Mouse (Mus musculus): ENCODE measurements around the gene Ctu2. TPM values are rescaled to one million over a fixed set of nuclear protein-coding genes. Genes with fewer than 3 reads are reported as not detected.

Gene Ctu2
- polyA plus RNA-seq, 1 experiment from 2014 or later, result 33.0 TPM

GRCm38 (mm10) chr8:122473911-122474421 is 2.0 kb upstream of the Ctu2 start:
- WGBS, result 83% methylated on average over 8 of the region's 8 CpGs
- no peak for ATAC-seq (ENCODE audit: insufficient number of reproducible peaks, insufficient read depth, low FRiP score, low read depth)
- H3K4me1 ChIP-seq (ENCODE audit: control insufficient read depth in 2 of 2, insufficient read depth in 2 of 2, low read length in 2 of 2), result peaks cover 2 to 21% of the 10 kb centered on the region in 2 experiments; a peak in 3 of 4 replicates
- no peaks in the 10 kb centered on the region for H3K9me3 ChIP-seq (ENCODE audit: control insufficient read depth, low read length)
- H3K9ac ChIP-seq (ENCODE audit: low read length), result no peak overlapping the region
- H3K36me3 ChIP-seq (ENCODE audit: control insufficient read depth, insufficient read depth, low read length), result peaks cover 61% of the 10 kb centered on the region
- no peak overlapping the region for H3K4me3 ChIP-seq (ENCODE audit: control insufficient read depth in 1 of 2, insufficient read depth in 1 of 2, low read depth in 1 of 2, low read length in 2 of 2)
- no peaks in the 10 kb centered on the region for H3K27me3 ChIP-seq (ENCODE audit: control insufficient read depth, insufficient read depth, low read length)
- H3K4me2 ChIP-seq (ENCODE audit: low read length), result peak overlapping the region; percentile 87
- H3K27ac ChIP-seq (replicated peaks in 1 of 2; ENCODE audit: control insufficient read depth in 1 of 2, insufficient read depth in 1 of 2, low read depth in 2 of 2, low read length in 2 of 2), result no peak overlapping the region

GRCm38 (mm10) chr8:122474951-122475560 is 887 bp upstream of the Ctu2 start:
- H3K9ac ChIP-seq (ENCODE audit: low read length), result peak overlapping the region; percentile 97
- 2% methylated on average over 16 of the region's 16 CpGs for WGBS
- no peaks in the 10 kb centered on the region for H3K9me3 ChIP-seq (ENCODE audit: control insufficient read depth, low read length)

DNA sequence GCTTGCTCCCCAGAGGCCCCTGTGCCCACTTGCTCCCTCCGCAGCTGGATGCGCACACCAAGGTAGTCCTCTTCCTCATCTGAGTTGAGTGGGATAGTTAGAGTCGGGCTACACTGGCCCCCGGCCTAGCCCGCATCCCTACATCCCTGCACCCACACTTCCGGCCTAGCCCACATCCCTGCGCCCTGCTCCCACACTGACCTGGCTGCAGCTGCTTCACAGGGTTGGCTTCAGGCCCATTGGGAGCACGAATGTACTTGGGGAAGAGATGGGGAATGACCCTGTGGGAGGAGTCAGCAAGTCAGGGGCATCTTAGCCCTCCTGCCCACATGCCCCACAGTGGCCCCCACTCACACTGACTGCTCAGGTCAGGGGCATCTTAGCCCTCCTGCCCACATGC is 6.5 kb downstream of the Ctu2 start:
- Histone ChIP-seq H3K36me3 (ENCODE audit: control insufficient read depth, insufficient read depth, low read length) (peaks cover 96% of the 10 kb centered on the region), H3K27me3 (ENCODE audit: control insufficient read depth, insufficient read depth, low read length) (no peaks in the 10 kb centered on the region), H3K4me1 (ENCODE audit: control insufficient read depth in 2 of 2, insufficient read depth in 2 of 2, low read length in 2 of 2) (no peaks in the 10 kb centered on the region), H3K4me3 (ENCODE audit: control insufficient read depth in 1 of 2, insufficient read depth in 1 of 2, low read depth in 1 of 2, low read length in 2 of 2) (no peak overlapping the region), H3K4me2 (ENCODE audit: low read length) (no peak overlapping the region), H3K27ac (replicated peaks in 1 of 2; ENCODE audit: control insufficient read depth in 1 of 2, insufficient read depth in 1 of 2, low read depth in 2 of 2, low read length in 2 of 2) (no peak overlapping the region), H3K9me3 (ENCODE audit: control insufficient read depth, low read length) (no peaks in the 10 kb centered on the region), H3K9ac (ENCODE audit: low read length) (no peak overlapping the region)
- ATAC-seq (ENCODE audit: insufficient number of reproducible peaks, insufficient read depth, low FRiP score, low read depth), result no peak
- 95% methylated on average over 8 of the region's 8 CpGs for WGBS

More at GRCm38 (mm10) chr8:122474951-122475560, 887 bp upstream of the Ctu2 start:
- H3K27me3 ChIP-seq (ENCODE audit: control insufficient read depth, insufficient read depth, low read length), result no peaks in the 10 kb centered on the region
- H3K36me3 ChIP-seq (ENCODE audit: control insufficient read depth, insufficient read depth, low read length), result peaks cover 62% of the 10 kb centered on the region
- peaks cover 2 to 21% of the 10 kb centered on the region in 2 experiments; a peak in 3 of 4 replicates for H3K4me1 ChIP-seq (ENCODE audit: control insufficient read depth in 2 of 2, insufficient read depth in 2 of 2, low read length in 2 of 2)
- peak overlapping the region; percentile 94 to 99 for H3K4me3 ChIP-seq (ENCODE audit: control insufficient read depth in 1 of 2, insufficient read depth in 1 of 2, low read depth in 1 of 2, low read length in 2 of 2)
- H3K4me2 ChIP-seq (ENCODE audit: low read length), result peak overlapping the region; percentile 87
- H3K27ac ChIP-seq (replicated peaks in 1 of 2; ENCODE audit: control insufficient read depth in 1 of 2, insufficient read depth in 1 of 2, low read depth in 2 of 2, low read length in 2 of 2), result peak overlapping the region; percentile 28 to 91
- ATAC-seq (ENCODE audit: insufficient number of reproducible peaks, insufficient read depth, low FRiP score, low read depth), result peak; percentile 37; the same call in 1 of the 2 replicates

DNA sequence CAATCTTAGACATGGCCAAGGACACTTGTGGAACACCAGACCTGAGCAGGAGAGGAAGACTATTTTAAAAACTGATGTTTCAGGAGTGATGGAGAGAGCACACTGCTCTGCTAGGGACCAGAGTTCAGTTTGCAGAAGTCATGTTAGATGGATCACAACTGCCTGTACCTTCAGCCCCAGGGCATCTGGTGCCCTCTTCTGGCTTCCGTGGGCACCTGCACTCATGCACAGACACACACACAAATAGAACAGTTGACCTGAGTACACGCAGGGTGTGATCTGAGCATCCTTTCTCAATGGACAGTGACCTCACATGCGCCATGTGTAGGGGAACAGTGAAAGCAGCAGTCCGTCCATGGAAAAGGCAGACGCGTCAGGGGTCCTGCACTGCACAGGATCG is 7.9 kb downstream of the Ctu2 start:
- no peak overlapping the region for H3K9ac ChIP-seq (ENCODE audit: low read length)
- H3K4me1 ChIP-seq (ENCODE audit: control insufficient read depth in 2 of 2, insufficient read depth in 2 of 2, low read length in 2 of 2), result no peaks in the 10 kb centered on the region
- H3K4me3 ChIP-seq (ENCODE audit: control insufficient read depth in 1 of 2, insufficient read depth in 1 of 2, low read depth in 1 of 2, low read length in 2 of 2), result no peak overlapping the region
- H3K27me3 ChIP-seq (ENCODE audit: control insufficient read depth, insufficient read depth, low read length), result no peaks in the 10 kb centered on the region
- 94% methylated on average over 7 of the region's 7 CpGs for WGBS
- no peak overlapping the region for H3K4me2 ChIP-seq (ENCODE audit: low read length)
- peaks cover 96% of the 10 kb centered on the region for H3K36me3 ChIP-seq (ENCODE audit: control insufficient read depth, insufficient read depth, low read length)
- no peaks in the 10 kb centered on the region for H3K9me3 ChIP-seq (ENCODE audit: control insufficient read depth, low read length)
- no peak overlapping the region for H3K27ac ChIP-seq (replicated peaks in 1 of 2; ENCODE audit: control insufficient read depth in 1 of 2, insufficient read depth in 1 of 2, low read depth in 2 of 2, low read length in 2 of 2)
- ATAC-seq (ENCODE audit: insufficient number of reproducible peaks, insufficient read depth, low FRiP score, low read depth), result no peak

GRCm38 (mm10) chr8:122484831-122485230 is 8.9 kb downstream of the Ctu2 start:
- Histone ChIP-seq H3K27ac (replicated peaks in 1 of 2; ENCODE audit: control insufficient read depth in 1 of 2, insufficient read depth in 1 of 2, low read depth in 2 of 2, low read length in 2 of 2) (no peak overlapping the region), H3K4me3 (ENCODE audit: control insufficient read depth in 1 of 2, insufficient read depth in 1 of 2, low read depth in 1 of 2, low read length in 2 of 2) (no peak overlapping the region), H3K9ac (ENCODE audit: low read length) (no peak overlapping the region), H3K9me3 (ENCODE audit: control insufficient read depth, low read length) (no peaks in the 10 kb centered on the region), H3K36me3 (ENCODE audit: control insufficient read depth, insufficient read depth, low read length) (peaks cover 96% of the 10 kb centered on the region), H3K27me3 (ENCODE audit: control insufficient read depth, insufficient read depth, low read length) (no peaks in the 10 kb centered on the region), H3K4me1 (ENCODE audit: control insufficient read depth in 2 of 2, insufficient read depth in 2 of 2, low read length in 2 of 2) (no peaks in the 10 kb centered on the region), H3K4me2 (ENCODE audit: low read length) (no peak overlapping the region)
- 87% methylated on average over 12 of the region's 12 CpGs for WGBS
- no peak for ATAC-seq (ENCODE audit: insufficient number of reproducible peaks, insufficient read depth, low FRiP score, low read depth)

- no peak overlapping the region for H3K27ac ChIP-seq (replicated peaks in 1 of 2; ENCODE audit: control insufficient read depth in 1 of 2, insufficient read depth in 1 of 2, low read depth in 2 of 2, low read length in 2 of 2)
- H3K9ac ChIP-seq (ENCODE audit: low read length), result no peak overlapping the region
- no peaks in the 10 kb centered on the region for H3K9me3 ChIP-seq (ENCODE audit: control insufficient read depth, low read length)
- peaks cover 97% of the 10 kb centered on the region for H3K36me3 ChIP-seq (ENCODE audit: control insufficient read depth, insufficient read depth, low read length)
- H3K4me1 ChIP-seq (ENCODE audit: control insufficient read depth in 2 of 2, insufficient read depth in 2 of 2, low read length in 2 of 2), result no peaks in the 10 kb centered on the region
- 96% methylated on average over 9 of the region's 9 CpGs for WGBS
- H3K27me3 ChIP-seq (ENCODE audit: control insufficient read depth, insufficient read depth, low read length), result no peaks in the 10 kb centered on the region
- H3K4me3 ChIP-seq (ENCODE audit: control insufficient read depth in 1 of 2, insufficient read depth in 1 of 2, low read depth in 1 of 2, low read length in 2 of 2), result no peak overlapping the region
- ATAC-seq (ENCODE audit: insufficient number of reproducible peaks, insufficient read depth, low FRiP score, low read depth), result no peak
- H3K4me2 ChIP-seq (ENCODE audit: low read length), result no peak overlapping the region
Observed at GRCm38 (mm10) chr8:122488387-122488786, 12.4 kb downstream of the Ctu2 start.

DNA sequence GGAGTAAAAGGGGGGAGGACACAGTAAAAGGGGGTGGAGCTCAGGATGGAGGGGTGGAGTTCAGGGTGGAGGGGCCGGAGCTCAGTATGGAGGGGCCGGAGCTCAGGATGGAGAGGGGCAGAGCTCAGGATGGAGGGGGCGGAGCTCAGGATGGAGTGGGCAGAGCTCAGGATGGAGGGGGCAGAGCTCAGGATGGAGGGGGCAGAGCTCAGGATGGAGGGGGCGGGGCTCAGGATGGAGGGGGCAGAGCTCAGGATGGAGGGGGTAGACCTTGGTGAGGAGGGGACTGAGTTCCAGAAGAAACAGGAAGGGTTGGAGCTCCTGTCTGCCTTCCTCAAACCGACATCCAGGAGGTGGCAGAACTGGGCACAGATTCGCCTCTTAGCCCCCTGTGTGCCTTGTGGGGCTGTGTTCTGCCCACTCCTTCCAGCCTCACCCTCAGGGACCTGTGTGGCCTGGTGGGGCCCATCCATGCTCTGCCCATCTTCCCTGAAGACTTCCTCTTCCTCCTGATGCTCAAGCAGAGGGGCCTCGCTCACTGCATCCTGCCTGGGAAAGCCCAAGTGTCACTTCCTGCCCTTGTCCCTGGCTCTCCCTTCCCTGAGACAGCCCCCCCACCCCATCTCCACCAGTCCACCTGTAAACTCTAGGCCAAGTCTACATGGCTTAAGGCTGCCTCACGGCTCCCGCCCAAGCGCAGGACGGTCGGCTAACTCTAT is 21.2 kb downstream of the Ctu2 start:
- Histone ChIP-seq H3K4me3 (ENCODE audit: control insufficient read depth in 1 of 2, insufficient read depth in 1 of 2, low read depth in 1 of 2, low read length in 2 of 2) (no peak overlapping the region), H3K4me1 (ENCODE audit: control insufficient read depth in 2 of 2, insufficient read depth in 2 of 2, low read length in 2 of 2) (no peaks in the 10 kb centered on the region), H3K9me3 (ENCODE audit: control insufficient read depth, low read length) (no peaks in the 10 kb centered on the region), H3K9ac (ENCODE audit: low read length) (no peak overlapping the region), H3K27ac (replicated peaks in 1 of 2; ENCODE audit: control insufficient read depth in 1 of 2, insufficient read depth in 1 of 2, low read depth in 2 of 2, low read length in 2 of 2) (peak overlapping the region; percentile 17 to 39; a peak in 2 of 4 replicates), H3K27me3 (ENCODE audit: control insufficient read depth, insufficient read depth, low read length) (no peaks in the 10 kb centered on the region), H3K36me3 (ENCODE audit: control insufficient read depth, insufficient read depth, low read length) (peaks cover 90% of the 10 kb centered on the region), H3K4me2 (ENCODE audit: low read length) (no peak overlapping the region)
- ATAC-seq (ENCODE audit: insufficient number of reproducible peaks, insufficient read depth, low FRiP score, low read depth), result peak; percentile 12; the same call in 1 of the 2 replicates
- WGBS, result 81% methylated on average over 12 of the region's 12 CpGs
